9 mouse cellular contexts compared by ENCODE assay signal in genomic region chr14:63066630-63067310, GRCm38 (mm10). TPM values are rescaled to one million over a fixed set of nuclear protein-coding genes. Genes with fewer than 3 reads are reported as not detected.
A peak's percentile ranks its signal among the peaks of the same experiment; 100 is the strongest.
DNase-seq lines count a peak whose midpoint lies in the region; ATAC-seq and TF ChIP-seq lines count a peak whose summit lies in the region.
"Had no signal": no experiment of that assay in that cellular context is flagged by ENCODE, and none has a peak within 500 bp of the region (broad histone marks: within the 10 kb centered on the region; RNA-seq: fewer than 3 reads in every experiment).

No protein-coding gene starts in this region.

- peak overlapping the region; percentile 51 for H3K4me2 ChIP-seq in heart, embryonic 16.5 days (ENCODE audit: low read depth, low read length)
- peak overlapping the region; percentile 58; the same call in 1 of the 2 replicates for H3K4me2 ChIP-seq in liver, embryonic 13.5 days
- no peak overlapping the region for H3K4me2 ChIP-seq in stomach, postnatal 0 days (replicated peaks; ENCODE audit: low read depth)

- TF ChIP-seq POLR2A in embryonic fibroblast, embryonic 13.5 days (IDR thresholded peaks at IDR 0.05; ENCODE audit: low read depth, low read length): no peak

- DNase-seq in CD8-positive naive resting alpha-beta T cell, adult 2 months (ENCODE audit: low read depth in 2 of 2, low spot score in 2 of 2): peak; percentile 43 to 64
- DNase-seq in brain, adult 2 months (ENCODE audit: low read depth, low spot score): peak; percentile 81
- peak; percentile 86 for DNase-seq in kidney, postnatal 10 days
- DNase-seq in liver, embryonic 13.5 days: peak; percentile 69
- peak; percentile 75 for DNase-seq in neural tube, embryonic 10.5 days (ENCODE audit: extremely low spot score, low spot score)
- peak; percentile 83 for DNase-seq in stomach, postnatal 0 days (ENCODE audit: low spot score)

- H3K27ac ChIP-seq in embryonic fibroblast, embryonic 13.5 days (ENCODE audit: insufficient read depth, low read length): no peak overlapping the region
- peak overlapping the region; percentile 95 for H3K27ac ChIP-seq in heart, embryonic 16.5 days (ENCODE audit: low read length)
- H3K27ac ChIP-seq in liver, embryonic 13.5 days: peak overlapping the region; percentile 77
- H3K27ac ChIP-seq in stomach, postnatal 0 days (replicated peaks): no peak overlapping the region

- no peak overlapping the region for H3K4me3 ChIP-seq in embryonic fibroblast, embryonic 13.5 days (ENCODE audit: insufficient read depth, low read length)
- no peak overlapping the region for H3K4me3 ChIP-seq in heart, embryonic 16.5 days (ENCODE audit: low read length)
- no peak overlapping the region for H3K4me3 ChIP-seq in liver, embryonic 13.5 days (replicated peaks)
- H3K4me3 ChIP-seq in stomach, postnatal 0 days (ENCODE audit: low read depth, low read length): no peak overlapping the region

- peak; percentile 38; the same call in 1 of the 2 replicates for ATAC-seq in heart, embryonic 16.5 days (replicated peaks; ENCODE audit: extremely low read depth, insufficient read depth, low FRiP score)
- no peak for ATAC-seq in liver, embryonic 13.5 days (ENCODE audit: low read depth)
- ATAC-seq in stomach, postnatal 0 days (ENCODE audit: low FRiP score, low TSS enrichment): no peak

- no peaks in the 10 kb centered on the region for H3K4me1 ChIP-seq in embryonic fibroblast, embryonic 13.5 days (ENCODE audit: control insufficient read depth, insufficient read depth, low read length)
- H3K4me1 ChIP-seq in heart, embryonic 16.5 days (ENCODE audit: control insufficient read depth, insufficient read depth, low read length): peaks cover 40% of the 10 kb centered on the region
- H3K4me1 ChIP-seq in liver, embryonic 13.5 days (replicated peaks): peaks cover 56% of the 10 kb centered on the region
- H3K4me1 ChIP-seq in stomach, postnatal 0 days (replicated peaks; ENCODE audit: control insufficient read depth, insufficient read depth): no peaks in the 10 kb centered on the region

- no peaks in the 10 kb centered on the region for H3K36me3 ChIP-seq in heart, embryonic 16.5 days (ENCODE audit: control insufficient read depth, insufficient read depth)
- no peaks in the 10 kb centered on the region for H3K36me3 ChIP-seq in liver, embryonic 13.5 days
- H3K36me3 ChIP-seq in stomach, postnatal 0 days (ENCODE audit: control insufficient read depth, insufficient read depth, low read length): no peaks in the 10 kb centered on the region

- TF ChIP-seq CTCF in embryonic fibroblast, embryonic 13.5 days (IDR thresholded peaks at IDR 0.05; ENCODE audit: borderline replicate concordance, insufficient read depth, low read length): peak; percentile 41; the same call in 1 of the 2 replicates
- peak; percentile 95 for TF ChIP-seq CTCF in stomach, postnatal 0 days (IDR thresholded peaks at IDR 0.05; ENCODE audit: low read depth)

- TF ChIP-seq EP300 in stomach, postnatal 0 days (optimal IDR thresholded peaks at IDR 0.05): no peak

- WGBS in heart, embryonic 16.5 days: 12% methylated on average over 16 of the region's 16 CpGs
- 21% methylated on average over 16 of the region's 16 CpGs for WGBS in liver, embryonic 13.5 days (ENCODE audit: insufficient replicate concordance)
- 29% methylated on average over 16 of the region's 16 CpGs for WGBS in stomach, postnatal 0 days

- H3K27me3 ChIP-seq in heart, embryonic 16.5 days (ENCODE audit: control insufficient read depth, insufficient read depth, low read length): no peaks in the 10 kb centered on the region
- peaks cover 28% of the 10 kb centered on the region for H3K27me3 ChIP-seq in liver, embryonic 13.5 days
- no peaks in the 10 kb centered on the region for H3K27me3 ChIP-seq in stomach, postnatal 0 days (ENCODE audit: control insufficient read depth, insufficient read depth, low read length)

- H3K9me3 ChIP-seq in heart, embryonic 16.5 days (replicated peaks; ENCODE audit: control insufficient read depth, low read length): 0 out of 2 replicates have a peak, but pooled peaks cover 3% of the 10 kb centered on the region
- no peaks in the 10 kb centered on the region for H3K9me3 ChIP-seq in liver, embryonic 13.5 days (replicated peaks)
- no peaks in the 10 kb centered on the region for H3K9me3 ChIP-seq in stomach, postnatal 0 days (ENCODE audit: control insufficient read depth, low read length)

- peak overlapping the region; percentile 64 for H3K9ac ChIP-seq in heart, embryonic 16.5 days (ENCODE audit: low read length)
- peak overlapping the region; percentile 53; the same call in 1 of the 2 replicates for H3K9ac ChIP-seq in liver, embryonic 13.5 days
- H3K9ac ChIP-seq in stomach, postnatal 0 days (ENCODE audit: low read length): no peak overlapping the region

RNA-seq across cellular contexts. Expression of gene Defb30, which starts 17.0 kb away (rescaled TPM):
- polyA plus RNA-seq in embryonic fibroblast, embryonic 13.5 days (2011; ENCODE audit: insufficient read length, low read depth, missing spikeins): not detected in 2 replicates
- not detected in 2 replicates for polyA plus RNA-seq in heart, embryonic 16.5 days (2015; fragmentation: Nextera tagmentation; extraction: Ambion mirVana)
- not detected in 2 replicates for polyA plus RNA-seq in liver, embryonic 13.5 days (2015; fragmentation: Nextera tagmentation; extraction: Ambion mirVana)
- not detected in 2 replicates for polyA plus RNA-seq in stomach, postnatal 0 days (2015; fragmentation: Nextera tagmentation; extraction: Ambion mirVana)
- polyA plus RNA-seq: erythroblast, embryonic 14.5 days had no signal

RNA-seq across cellular contexts. Expression of gene Defb42, which starts 20.0 kb away (rescaled TPM):
- polyA plus RNA-seq in embryonic fibroblast, embryonic 13.5 days (2011; ENCODE audit: insufficient read length, low read depth, missing spikeins): not detected in 2 replicates
- polyA plus RNA-seq in heart, embryonic 16.5 days (2015; fragmentation: Nextera tagmentation; extraction: Ambion mirVana): 1.2 and 2.2 TPM in 2 replicates
- 0.15 and 0.20 TPM in 2 replicates for polyA plus RNA-seq in liver, embryonic 13.5 days (2015; fragmentation: Nextera tagmentation; extraction: Ambion mirVana)
- 0.32 and 0.69 TPM in 2 replicates for polyA plus RNA-seq in stomach, postnatal 0 days (2015; fragmentation: Nextera tagmentation; extraction: Ambion mirVana)
- polyA plus RNA-seq: erythroblast, embryonic 14.5 days had no signal

RNA-seq across cellular contexts. Expression of gene Defb43, which starts 55.2 kb away (rescaled TPM):
- polyA plus RNA-seq in embryonic fibroblast, embryonic 13.5 days (2011; ENCODE audit: insufficient read length, low read depth, missing spikeins): not detected in 2 replicates
- polyA plus RNA-seq in heart, embryonic 16.5 days (2015; fragmentation: Nextera tagmentation; extraction: Ambion mirVana): not detected in 2 replicates
- polyA plus RNA-seq in liver, embryonic 13.5 days (2015; fragmentation: Nextera tagmentation; extraction: Ambion mirVana): not detected in 2 replicates
- not detected in 2 replicates for polyA plus RNA-seq in stomach, postnatal 0 days (2015; fragmentation: Nextera tagmentation; extraction: Ambion mirVana)
- polyA plus RNA-seq: erythroblast, embryonic 14.5 days had no signal

Comparison
In these comparisons a context has a peak if more than half of its experiments do, and no peak if none do; other contexts are left out.
1. H3K27ac ChIP-seq: peak in heart, embryonic 16.5 days (single experiment) and liver, embryonic 13.5 days (single experiment); none in embryonic fibroblast, embryonic 13.5 days (single experiment) and stomach, postnatal 0 days (single experiment).
2. Peak in every context shown above with its lines, with median percentiles within 50 percentile points of each other: DNase-seq.